Mouse (Mus musculus) lung, postnatal 10 days (tissue): ENCODE measurements around the gene Ptprf.
A peak's percentile ranks its signal among the peaks of the same experiment; 100 is the strongest.

Experiments
- DNase-seq: peaks from one replicate; pipeline ENCODE4 v3.0.0; 2021

The Ptprf gene

GRCm38 (mm10) chr4:118291231-118291630 lies at the start of gene Ptprf:
Ptprf (minus strand) TSS chr4:118291405.
- peak; percentile 86 for DNase-seq

DNA sequence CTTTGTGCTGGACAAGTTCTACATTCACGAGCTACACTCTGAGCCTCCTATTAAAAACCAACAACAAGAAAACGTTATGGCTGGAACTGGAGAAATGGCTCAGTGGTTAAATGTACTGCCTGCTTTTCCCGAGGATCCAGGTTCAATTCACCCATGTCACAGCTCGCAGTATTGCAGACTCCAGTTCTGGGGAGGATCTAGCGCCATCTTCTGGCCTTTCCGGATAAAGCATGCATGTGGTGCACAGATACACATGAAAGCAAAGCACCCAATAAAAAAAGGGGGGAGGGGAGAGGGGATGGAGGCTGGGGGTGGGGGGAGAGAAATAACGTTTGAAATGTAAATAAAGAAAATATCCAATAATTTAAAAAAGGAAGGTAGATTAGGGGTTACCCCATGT lies 45.5 kb upstream of the Ptprf start:
- DNase-seq, result peak; percentile 82

GRCm38 (mm10) chr4:118335991-118336390 lies 44.8 kb upstream of the Ptprf start:
- DNase-seq, result no peak

GRCm38 (mm10) chr4:118331777-118332176 lies 40.6 kb upstream of the Ptprf start:
- peak; percentile 77 for DNase-seq

- DNase-seq, result no peak
These were observed 35.3 kb upstream of the Ptprf start for GRCm38 (mm10) chr4:118326476-118326875.

DNA sequence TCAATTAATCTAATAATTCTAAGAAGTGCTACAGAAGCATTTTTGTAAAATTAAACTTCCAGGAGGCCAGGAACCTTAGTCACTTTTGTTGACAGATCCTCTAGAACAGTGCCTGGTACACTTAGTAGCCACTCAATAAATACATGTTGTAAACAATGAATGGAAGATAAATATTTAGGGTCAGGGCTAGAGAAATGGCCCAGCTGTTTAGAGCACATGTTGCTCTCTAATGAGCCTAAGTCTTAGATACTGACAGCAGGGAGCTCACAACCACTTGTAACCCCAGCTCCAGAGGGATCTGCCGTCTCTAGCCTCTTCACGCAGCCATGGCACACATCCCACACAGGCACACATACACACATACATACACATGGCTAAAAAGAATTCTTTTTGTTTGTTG lies 29.4 kb upstream of the Ptprf start:
- peak; percentile 41 for DNase-seq

DNA sequence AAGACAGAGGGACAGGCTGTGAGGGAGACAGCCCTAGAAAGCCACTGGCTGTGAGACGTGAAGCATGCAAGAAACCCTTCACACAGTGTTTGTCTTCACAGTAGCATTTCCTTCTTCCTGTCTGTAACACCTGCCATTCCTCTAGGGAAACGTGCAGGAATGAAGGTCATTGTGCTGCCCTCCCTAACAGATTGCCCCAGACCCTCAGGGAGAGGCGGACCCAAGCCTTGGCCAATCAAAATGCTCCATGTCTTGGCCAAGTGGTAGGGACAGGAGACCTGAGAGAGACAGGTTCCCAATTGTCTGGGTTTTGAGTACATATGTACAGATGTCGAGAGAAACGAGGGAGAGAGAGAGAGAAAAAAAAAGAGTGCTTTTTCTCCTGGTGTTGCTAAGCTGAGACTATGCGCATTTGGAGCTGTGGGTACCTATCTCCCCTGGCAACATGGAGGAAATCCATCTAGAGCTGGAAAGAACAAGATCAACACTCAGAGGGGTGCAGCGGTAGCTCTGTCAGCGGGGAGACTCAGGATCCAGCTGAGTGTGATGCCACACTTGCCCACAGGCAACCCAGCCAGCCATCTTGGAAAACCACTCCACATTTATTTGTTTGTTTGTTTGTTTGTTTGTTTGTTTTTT lies 28.6 kb upstream of the Ptprf start:
- no peak for DNase-seq

DNA sequence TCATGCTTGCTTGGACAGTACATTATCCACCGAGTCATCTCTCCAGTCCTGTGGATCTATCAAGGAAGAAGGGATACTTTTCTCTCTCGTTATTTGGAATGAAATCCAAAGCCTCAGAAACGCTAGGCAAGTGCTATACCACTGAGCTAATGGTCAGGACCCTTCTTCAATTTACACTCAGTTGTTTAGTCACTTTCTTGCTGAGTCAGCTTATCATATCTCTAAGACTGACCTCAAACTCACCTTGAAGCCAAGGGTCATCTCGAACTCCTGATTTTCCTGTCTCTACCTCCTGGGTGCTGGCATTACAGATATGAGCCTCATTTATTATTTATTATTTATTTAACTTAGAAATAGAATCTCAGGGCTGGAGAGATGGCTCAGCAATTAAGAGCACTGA lies 25.5 kb upstream of the Ptprf start:
- DNase-seq, result no peak

- DNase-seq, result no peak
These were observed 24.1 kb upstream of the Ptprf start for GRCm38 (mm10) chr4:118315286-118315685.

DNA sequence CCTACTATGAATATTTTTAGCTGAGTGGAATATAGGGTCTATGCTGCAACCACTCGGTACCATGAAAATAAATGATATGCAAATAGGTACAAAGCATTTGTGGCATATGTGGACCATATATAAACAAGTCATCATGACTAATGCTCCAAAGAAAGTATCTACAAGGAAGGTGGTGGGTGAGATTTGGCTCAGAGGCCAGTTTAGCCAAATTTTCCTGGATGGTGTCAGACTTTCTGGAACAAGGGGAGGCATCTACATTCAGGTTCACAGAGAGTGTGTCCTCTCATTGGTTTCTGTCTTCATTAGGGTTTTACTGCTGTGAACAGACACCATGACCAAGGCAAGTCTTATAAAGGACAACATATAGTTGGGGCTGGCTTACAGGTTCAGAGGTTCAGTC lies 19.3 kb upstream of the Ptprf start:
- no peak for DNase-seq

DNA sequence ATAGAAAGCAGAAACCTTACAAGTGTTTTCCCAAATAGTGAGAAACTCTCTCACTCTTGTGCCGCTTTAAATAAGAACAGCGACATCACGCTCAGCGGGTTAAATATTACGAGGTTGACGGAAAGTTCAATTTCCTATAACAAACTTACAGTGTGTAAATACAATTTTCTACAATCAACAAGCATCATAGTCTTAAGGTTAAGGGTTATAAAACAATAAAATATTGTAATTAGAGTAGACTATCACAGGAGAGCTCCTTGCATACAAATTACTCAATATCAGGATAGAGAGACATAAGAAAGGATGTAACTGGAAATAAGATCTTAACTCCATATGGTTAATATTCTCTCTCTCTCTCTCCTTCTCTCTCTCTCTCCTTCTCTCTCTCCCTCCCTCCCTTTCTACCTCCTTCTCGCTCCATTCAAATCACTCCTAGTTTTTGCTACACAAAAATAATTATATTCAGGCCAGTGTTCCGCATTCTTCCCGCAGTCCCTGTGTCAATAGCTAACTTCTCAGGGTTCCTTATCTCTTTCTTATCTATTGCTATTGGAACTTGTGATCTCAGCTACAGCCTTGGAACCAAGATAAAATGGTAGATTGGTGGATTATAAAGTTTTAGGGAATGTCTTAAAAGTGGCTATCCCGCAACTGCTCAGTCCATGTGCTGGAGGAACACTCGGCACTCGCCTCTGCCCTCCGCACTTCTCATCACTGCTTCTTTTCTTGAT lies 16.5 kb upstream of the Ptprf start:
- no peak for DNase-seq

GRCm38 (mm10) chr4:118306113-118306696 lies 15.0 kb upstream of the Ptprf start:
- no peak for DNase-seq

DNA sequence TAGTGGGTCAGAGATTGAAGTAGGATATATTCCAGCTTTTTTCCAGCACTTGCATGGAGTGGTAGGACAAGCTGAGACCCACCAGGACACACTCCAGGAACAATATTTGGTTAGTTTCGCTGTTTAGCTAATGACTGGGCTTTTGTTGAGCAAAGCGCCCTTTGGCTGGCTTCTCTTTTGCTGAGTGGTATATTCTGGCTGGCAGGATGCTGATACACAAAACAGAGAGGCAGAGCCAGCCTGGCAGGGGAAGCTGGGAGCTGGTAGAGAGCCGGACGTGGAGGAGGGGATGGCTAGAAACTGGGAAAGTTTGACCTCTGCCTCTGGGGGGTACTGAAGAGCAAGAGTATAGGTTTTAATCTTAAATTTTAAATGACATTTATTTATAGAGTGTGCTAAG lies 13.8 kb upstream of the Ptprf start:
- peak; percentile 22 for DNase-seq

- no peak for DNase-seq
These were observed 6.6 kb upstream of the Ptprf start for GRCm38 (mm10) chr4:118297844-118298243.

- DNase-seq, result no peak
These were observed 4.7 kb upstream of the Ptprf start for GRCm38 (mm10) chr4:118295651-118296561.

GRCm38 (mm10) chr4:118294811-118295210 lies 3.6 kb upstream of the Ptprf start:
- DNase-seq, result no peak

DNA sequence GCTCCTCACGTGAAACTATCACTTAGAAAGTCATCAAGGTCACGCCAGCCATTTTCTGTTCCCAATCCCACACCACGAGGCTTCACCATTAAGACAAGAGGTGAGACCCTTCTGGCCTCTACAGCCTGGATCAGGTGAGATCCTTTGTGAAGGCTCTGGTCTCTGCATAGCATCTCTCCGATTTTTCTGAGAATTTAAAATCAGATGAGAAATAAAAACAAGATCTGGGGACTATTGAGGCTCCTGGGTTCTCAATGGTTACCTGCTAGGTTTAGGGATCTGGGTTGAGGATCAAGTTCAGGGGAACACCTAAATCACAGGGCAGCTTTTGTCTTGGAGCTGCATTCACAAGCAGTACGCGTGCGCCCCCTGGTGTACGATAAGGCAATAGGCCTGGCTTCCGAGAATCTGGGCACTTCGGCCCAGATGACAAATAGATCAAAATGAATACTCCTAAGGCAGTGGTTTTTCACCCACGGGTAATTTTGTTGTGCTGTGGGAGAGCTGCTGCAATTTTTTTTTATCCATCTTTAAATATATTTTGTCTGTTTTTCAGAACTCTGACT lies 1.6 kb upstream of the Ptprf start:
- peak; percentile 84 for DNase-seq

DNA sequence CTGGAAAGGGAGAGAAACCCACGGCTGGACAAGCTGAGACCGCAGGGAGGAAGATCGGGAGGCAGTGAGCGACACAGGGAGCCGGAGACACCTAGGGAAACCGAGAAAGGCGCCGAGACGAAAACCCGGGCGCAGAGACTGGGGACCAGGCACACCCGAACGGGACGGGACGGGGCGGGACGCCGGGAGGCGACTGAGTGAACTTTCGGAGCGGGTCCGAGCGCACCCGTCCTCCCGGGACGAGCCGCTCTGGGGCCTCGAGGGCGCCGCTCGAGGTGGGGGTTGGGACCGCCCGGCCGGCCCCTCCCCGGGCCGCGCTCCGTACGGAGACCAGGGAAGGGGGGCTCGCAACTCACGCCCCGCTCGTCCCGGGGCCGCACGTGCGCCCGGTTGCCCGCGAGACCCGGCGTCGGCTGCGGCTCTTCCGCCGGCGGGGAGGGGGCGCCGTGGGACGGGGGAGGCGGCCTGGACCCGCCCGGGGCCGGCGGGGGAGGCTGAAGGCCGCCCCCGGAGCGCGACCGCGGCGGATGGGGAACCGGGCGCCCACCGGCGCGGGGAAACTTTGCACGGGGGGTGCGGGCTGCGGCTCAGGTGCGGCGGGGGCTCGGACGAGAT lies 682 bp downstream of the Ptprf start:
- DNase-seq, result peak; percentile 58

DNA sequence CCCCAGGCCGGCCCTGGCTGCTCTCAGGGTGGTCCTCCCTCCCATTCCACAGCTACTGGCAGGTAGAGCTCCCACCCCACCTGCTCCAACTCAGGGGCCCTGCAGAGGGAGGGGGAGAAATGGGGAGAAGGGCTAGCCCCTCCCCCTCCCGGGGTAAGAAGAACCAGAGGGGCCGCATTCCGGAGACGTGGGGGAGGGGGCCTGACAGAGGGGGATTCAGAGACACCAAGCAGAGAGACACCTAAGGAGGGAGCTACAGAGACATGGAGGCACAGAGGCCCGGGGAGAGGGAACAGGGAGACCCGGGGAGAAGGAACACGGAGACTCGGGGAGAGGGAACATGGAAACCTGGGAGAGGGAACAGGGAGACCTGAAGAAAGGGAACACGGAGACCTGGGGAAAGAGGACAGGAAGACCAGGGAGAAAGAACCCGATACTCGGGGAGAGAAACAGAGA lies 1.2 kb downstream of the Ptprf start:
- peak; percentile 51 for DNase-seq

GRCm38 (mm10) chr4:118289266-118289665 lies 1.9 kb downstream of the Ptprf start:
- no peak for DNase-seq

GRCm38 (mm10) chr4:118288531-118288930 lies 2.7 kb downstream of the Ptprf start:
- no peak for DNase-seq

GRCm38 (mm10) chr4:118286202-118286601 lies 5.0 kb downstream of the Ptprf start:
- DNase-seq, result no peak
